Mouse (Mus musculus): ENCODE data around the gene Pcnx3.
"Not testable (repeated sequence)": the region's sequence is repeated elsewhere in the genome, so short reads cannot be mapped to it uniquely, and the experiment has no call there.

Pcnx3 gene

GRCm38 (mm10) chr19:5711907-5712460, 23.3 kb upstream of the Pcnx3 start:
- no peak for DNase-seq

- peak; percentile 88 for DNase-seq
Measured at GRCm38 (mm10) chr19:5711218-5711617, 22.5 kb upstream of the Pcnx3 start.

- DNase-seq = no peak
Measured at GRCm38 (mm10) chr19:5710581-5710980, 21.9 kb upstream of the Pcnx3 start.

GRCm38 (mm10) chr19:5710068-5710467, 21.4 kb upstream of the Pcnx3 start:
- DNase-seq = no peak

DNA sequence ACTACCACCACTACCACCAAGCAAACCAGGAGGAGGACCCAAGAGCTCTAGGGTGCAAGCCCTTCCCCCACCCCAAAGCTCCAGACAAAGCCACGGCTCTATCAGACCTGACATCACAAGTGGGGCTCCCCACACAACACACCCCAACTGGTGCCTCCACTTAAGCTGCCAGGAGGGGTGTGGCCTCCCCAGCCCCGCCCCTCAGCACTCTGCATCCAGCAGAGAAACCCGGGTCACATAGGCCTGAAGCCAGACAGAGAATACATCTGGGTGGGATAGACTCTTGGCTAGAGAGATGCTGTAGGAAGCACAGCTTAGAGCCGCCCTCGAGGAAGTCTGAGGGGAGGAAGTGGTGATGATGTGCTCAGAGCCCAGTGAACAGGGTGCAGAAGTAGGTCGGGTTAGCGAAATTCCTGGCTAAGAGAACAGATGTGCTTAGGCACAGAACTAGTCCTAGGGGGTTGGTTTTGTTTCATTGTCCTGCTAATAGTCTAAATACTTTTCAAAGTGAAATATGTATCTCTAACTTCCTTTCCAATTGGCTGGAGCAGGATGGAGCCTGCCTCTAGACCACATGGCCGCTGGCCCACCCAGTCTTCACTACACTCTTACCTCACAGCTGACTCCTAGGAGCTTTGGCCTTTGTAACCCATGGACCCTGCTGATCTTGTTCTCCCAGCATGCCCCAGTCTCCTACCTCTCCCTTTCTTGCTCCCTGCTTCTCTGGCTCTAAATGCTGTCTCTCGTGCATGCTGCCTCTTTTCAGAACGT, 16.3 kb upstream of the Pcnx3 start:
- DNase-seq = no peak

DNA sequence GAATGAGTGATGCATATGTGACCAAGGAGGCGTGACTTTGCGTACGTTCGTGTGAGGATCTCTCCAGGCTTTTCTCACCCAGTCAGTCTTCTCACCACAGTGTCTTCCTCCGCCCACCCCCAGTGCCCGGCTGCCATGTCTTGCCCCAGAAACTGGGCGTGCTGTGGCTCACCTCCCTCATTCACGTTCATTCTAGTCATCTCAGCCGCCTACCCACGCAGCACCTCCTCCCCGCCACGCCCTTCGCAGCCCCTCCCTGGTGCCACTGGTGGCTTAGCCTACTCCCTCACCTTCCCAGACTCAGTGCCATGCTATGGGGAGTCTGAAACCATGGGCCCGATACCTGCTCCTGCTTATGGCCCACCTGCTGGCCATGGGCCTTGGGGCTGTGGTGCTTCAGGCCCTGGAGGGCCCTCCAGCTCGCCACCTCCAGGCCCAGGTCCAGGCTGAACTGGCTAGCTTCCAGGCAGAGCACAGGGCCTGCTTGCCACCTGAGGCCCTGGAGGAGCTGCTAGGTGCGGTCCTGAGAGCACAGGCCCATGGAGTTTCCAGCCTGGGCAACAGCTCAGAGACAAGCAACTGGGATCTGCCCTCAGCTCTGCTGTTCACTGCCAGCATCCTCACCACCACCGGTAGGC, 15.6 kb upstream of the Pcnx3 start, which contains the start of gene Kcnk7:
Kcnk7 (plus strand) TSS at position 205 of the 638 bp plus-strand sequence.
- no peak for DNase-seq

GRCm38 (mm10) chr19:5695849-5696462, 7.2 kb upstream of the Pcnx3 start:
- DNase-seq = no peak

DNA sequence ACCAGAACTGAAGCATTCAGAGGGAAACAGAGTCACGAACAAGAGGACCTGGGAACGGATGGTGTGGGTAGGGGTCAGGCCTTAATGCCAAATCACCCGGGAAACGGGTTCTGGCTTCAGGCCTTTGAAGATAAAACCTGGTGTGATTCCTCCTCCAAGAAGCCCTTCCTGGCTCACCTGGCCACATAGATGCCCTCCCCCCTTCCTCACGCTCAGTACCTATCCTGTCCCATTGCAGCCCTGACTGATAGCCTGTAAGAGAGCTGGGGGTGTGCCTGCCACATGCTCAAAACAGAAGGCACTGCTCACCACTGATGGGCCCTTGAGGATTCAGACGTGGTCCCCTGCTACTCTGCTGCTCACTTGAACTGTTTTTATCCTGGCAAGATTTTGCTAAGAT, 5.1 kb upstream of the Pcnx3 start:
- DNase-seq = no peak

- peak; percentile 39 for DNase-seq
Measured at GRCm38 (mm10) chr19:5692913-5693396, 4.2 kb upstream of the Pcnx3 start.

DNA sequence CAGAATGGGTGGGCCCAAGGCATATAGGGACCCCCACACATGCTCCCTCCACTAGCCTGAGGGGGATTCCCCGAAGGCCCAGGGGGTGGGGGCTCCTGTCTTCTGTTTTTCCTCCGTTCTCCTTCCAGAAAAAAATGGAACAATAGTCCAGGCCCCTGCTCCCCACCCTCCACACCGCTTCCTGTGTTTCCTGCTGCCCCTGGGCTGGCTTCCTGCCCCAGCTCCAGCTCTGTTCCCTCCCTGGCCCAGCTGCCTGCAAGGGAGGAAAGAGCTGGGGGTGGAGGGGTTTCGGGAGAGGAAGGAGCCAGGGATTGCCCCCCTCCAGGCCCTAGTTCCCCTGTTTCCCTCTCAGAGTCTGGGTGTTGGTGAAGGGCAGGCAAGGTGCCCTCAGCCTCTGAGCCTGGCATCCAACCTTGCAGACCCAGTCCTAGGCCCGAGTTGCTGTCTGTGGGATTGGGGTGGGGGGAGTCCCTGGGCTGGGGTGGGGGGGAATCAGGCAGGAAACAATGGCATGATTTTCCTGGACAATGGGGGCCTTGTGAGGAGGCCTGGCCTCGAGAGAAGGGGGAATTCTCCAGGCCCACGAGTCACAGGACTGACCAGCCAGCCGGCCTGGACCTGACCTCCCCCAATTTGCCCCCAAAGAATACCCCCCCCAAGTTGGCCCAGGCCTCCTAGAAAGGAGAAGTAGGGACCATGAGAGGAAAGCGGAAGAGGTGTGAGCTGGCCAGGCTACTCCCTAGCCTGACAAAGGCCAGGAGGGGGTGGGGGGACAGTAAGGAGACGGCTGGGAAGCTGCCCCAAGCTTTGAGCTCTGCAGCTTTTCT, 3.6 kb upstream of the Pcnx3 start:
- peak; percentile 68 for DNase-seq

DNA sequence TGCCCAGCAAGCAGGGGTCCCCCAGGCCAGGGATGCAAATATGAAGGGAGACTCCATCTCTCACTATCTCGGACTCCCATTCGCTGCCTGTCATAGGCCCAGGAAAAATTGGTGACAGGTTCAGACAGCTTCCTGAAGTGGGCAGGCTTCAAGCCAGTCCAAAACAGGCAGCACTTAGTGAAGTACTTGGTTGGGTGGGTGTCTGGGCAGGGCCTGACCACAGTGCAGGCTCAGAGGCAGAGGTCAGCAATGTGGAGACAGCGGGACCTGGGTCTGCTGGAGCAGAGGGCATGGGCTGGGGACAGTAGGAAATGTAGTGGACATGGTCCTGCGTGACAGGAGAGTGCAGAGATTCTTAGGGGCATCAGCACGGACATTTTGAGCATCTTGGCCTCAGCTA, 2.9 kb upstream of the Pcnx3 start:
- no peak for DNase-seq

- DNase-seq = peak; percentile 42
Measured at GRCm38 (mm10) chr19:5690343-5690735, 1.6 kb upstream of the Pcnx3 start.

- DNase-seq = peak; percentile 97
Measured at GRCm38 (mm10) chr19:5689565-5690342, 1.0 kb upstream of the Pcnx3 start.

GRCm38 (mm10) chr19:5689088-5689428, 350 bp upstream of the Pcnx3 start:
- DNase-seq = no peak

- DNase-seq = no peak
Measured at GRCm38 (mm10) chr19:5687738-5688137, 970 bp downstream of the Pcnx3 start.

GRCm38 (mm10) chr19:5686954-5687353, 1.8 kb downstream of the Pcnx3 start:
- not testable (repeated sequence) for DNase-seq

DNA sequence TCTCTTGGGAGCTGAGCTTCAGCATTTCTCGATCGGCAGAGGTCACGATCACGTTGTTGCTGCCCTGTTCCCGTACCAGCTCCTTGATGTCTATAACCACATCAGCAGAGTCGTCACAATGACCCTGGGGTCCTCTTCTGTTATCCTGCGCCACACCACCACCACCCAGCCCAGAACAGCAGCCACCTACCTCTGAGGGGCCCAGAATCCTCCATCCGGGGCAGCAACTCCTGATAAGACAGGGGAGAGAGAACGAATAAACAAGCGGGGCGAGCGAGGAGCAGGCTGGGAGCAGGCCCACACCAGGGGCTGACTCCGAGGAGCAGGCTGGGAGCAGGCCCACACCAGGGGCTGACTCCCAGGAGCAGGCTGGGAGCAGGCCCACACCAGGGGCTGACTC, 2.3 kb downstream of the Pcnx3 start:
- no peak for DNase-seq

GRCm38 (mm10) chr19:5685861-5686260, 2.8 kb downstream of the Pcnx3 start:
- no peak for DNase-seq

GRCm38 (mm10) chr19:5685431-5685830, 3.3 kb downstream of the Pcnx3 start:
- DNase-seq = no peak

DNA sequence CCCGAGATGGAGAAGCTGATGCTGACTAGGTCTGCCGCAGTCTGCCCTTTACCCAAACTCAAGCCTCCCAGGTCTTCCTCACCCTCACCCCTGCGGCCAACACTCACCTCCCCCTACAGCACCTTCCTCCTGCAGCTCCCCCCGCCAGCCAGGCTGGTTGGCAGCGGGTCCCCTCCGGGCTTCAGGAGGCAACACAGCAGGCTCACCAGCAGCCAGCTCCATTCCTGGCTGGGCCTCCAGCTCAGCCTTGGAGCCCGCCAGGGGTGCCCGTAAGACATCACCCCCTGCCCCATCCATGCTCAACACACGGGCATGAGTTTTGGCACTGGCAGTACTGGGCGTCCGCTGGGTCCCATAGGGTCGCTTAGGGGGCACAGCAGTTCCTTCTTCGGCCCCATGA, 3.7 kb downstream of the Pcnx3 start:
- DNase-seq = no peak

- no peak for DNase-seq
Measured at GRCm38 (mm10) chr19:5684236-5684635, 4.5 kb downstream of the Pcnx3 start.

GRCm38 (mm10) chr19:5680432-5680831, 8.3 kb downstream of the Pcnx3 start:
- peak; percentile 59 for DNase-seq

Data from kidney, adult 9 months (tissue).